Mouse (Mus musculus) skeletal muscle tissue, adult 2 months (tissue): ENCODE measurements around the gene Hgd.

Experiments used
- DNase-seq: peaks from one replicate; pipeline ENCODE4 v3.0.0-alpha.2; 2012; ENCODE audit warnings: low read depth, low spot score

The Hgd gene

DNA sequence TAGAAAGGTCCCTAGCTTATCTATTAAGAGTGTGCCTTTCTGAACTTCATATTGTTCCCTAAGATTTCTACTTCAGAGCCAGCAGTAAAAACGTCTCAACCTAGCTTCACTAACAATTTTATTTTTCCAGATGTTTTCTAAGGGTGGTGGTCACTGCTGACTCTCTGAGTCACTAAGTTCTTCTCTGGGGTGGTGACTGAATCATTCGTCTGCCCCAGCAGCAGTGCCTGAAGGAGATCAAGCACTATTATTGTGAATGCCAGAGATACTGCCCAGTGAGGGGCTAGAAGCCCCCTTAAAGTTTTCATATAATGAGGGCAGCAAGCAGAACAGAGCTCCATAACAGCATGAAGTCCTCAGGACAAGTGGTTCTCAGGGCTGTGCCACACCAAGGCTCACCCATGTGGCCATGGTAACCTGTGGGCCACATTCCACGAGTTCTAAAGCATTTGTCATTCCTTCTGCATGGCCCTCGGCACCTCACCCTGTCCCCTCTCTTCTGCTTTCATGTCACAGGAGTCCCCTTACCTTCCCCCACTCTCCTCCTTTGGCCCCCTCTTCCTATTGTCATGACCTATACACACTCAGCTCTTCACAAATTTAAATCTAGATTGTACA, 90.8 kb downstream of the Hgd start:
- DNase-seq: no peak

DNA sequence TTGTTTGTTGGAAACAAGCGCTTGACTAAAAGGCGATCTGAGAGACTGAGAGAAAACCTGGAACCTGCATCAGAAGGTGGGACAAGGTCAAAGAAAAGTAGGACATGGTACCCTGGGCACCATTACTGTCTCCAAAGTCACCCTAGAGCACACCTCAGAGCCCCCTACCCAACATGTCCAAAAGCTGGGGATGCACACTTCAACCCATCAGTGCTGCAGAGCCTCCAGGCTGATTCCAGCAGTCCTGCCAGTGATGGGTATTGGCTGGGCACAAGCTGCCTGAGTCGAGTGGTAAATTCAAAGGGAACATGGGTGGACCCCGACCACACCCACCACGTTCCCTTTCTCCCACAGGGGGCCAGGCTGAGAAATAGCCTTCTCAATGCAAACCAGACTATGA, 95.4 kb downstream of the Hgd start:
- DNase-seq: no peak

GRCm38 (mm10) chr16:37676024-37676676, 96.2 kb downstream of the Hgd start:
- DNase-seq: no peak

DNA sequence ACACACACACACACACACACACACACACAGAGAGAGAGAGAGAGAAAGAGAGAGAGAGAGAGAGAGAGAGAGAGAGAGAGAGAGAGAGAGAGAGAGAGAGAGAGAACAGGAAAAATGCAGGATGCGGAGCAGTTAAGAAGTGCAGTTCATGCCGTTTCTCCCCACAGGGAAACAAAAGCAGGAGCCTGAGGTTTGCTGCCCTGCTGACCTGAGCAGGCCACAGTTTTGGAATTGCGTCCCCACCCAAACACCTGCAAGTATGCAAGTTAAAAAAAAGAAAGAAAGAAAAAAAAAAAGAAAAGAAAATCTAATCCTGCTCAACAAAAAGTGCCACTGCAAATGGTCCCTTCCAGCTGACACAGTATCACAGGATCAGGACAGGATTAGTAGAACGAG, 96.7 kb downstream of the Hgd start:
- DNase-seq: no peak

DNA sequence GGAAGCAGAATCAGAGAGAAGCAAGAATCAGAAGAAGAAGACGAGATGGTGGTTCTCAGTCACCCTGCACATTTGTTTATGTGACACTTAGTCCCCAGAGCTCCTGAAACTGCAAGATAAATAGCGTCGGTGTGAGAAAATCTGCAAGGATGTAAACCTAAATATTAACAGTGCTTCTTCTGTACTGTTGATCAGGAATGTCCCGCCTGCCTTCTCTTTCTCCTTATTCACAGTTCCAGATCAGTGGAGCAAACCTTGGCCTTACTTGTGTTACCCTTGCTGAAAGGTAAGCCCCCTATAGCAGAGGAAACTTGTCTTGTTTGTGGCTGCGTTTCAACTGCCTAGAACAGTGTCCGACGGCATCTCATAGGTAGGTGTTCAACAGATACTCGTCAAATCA, 97.6 kb downstream of the Hgd start:
- no peak for DNase-seq

- no peak for DNase-seq
Observed at GRCm38 (mm10) chr16:37680216-37680615, 100.3 kb downstream of the Hgd start.

GRCm38 (mm10) chr16:37680831-37681230, 100.9 kb downstream of the Hgd start:
- DNase-seq: no peak
